In the genomic region with DNA sequence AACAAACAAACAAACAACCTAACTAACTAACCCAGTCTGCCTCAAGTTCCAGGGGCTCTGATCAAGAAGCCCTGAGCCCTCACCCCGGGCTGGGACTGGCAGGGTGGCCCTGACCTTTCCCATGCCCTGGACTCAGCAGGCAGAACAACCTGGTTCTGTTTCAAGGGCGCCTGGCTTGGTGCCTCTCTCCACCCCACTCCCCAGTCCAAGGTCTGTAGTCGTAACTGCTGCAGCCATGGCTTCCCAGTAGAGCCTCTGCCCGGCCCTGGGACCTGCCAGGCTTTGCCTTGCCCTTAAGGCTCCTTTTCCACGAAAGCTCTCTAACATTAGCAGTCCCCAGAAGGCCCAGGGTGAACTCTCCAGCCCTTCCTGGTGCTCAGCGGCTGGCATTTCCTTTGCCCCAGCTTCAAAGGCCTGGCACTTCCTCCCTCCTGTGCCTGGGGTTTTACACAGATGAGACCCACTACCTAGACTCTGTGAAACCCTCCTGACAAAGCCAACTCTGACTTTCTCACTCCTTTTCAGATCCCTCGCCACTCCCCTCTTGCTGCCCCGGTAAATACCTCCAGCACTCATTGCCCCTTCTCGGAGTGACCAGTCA, we compare ENCODE assay signal across 11 mouse cellular contexts. TPM values are rescaled to one million over a fixed set of nuclear protein-coding genes. Genes with fewer than 3 reads are reported as not detected.
DNase-seq lines count a peak whose midpoint lies in the region; ATAC-seq lines count a peak whose summit lies in the region.
"Had no signal": no experiment of that assay in that cellular context is flagged by ENCODE, and none has a peak within 500 bp of the region (broad histone marks: within the 10 kb centered on the region; RNA-seq: fewer than 3 reads in every experiment).

No protein-coding gene starts in this region.

- H3K9ac ChIP-seq in forebrain, embryonic 11.5 days (ENCODE audit: low read length) = no peak overlapping the region
- no peak overlapping the region for H3K9ac ChIP-seq in midbrain, embryonic 11.5 days (ENCODE audit: low read length)
- H3K9ac ChIP-seq: heart, embryonic 13.5 days; lung, embryonic 15.5 days had no signal

- no peaks in the 10 kb centered on the region for H3K4me1 ChIP-seq in forebrain, embryonic 11.5 days (replicated peaks; ENCODE audit: control insufficient read depth, insufficient read depth, low read length)
- no peaks in the 10 kb centered on the region for H3K4me1 ChIP-seq in midbrain, embryonic 11.5 days (ENCODE audit: control insufficient read depth, insufficient read depth, low read length)

- no peak overlapping the region for H3K4me2 ChIP-seq in forebrain, embryonic 11.5 days (ENCODE audit: low read depth, low read length, severe bottlenecking)
- H3K4me2 ChIP-seq in midbrain, embryonic 11.5 days = no peak overlapping the region
- H3K4me2 ChIP-seq: heart, embryonic 13.5 days; lung, embryonic 15.5 days had no signal

- no peaks in the 10 kb centered on the region for H3K36me3 ChIP-seq in forebrain, embryonic 11.5 days (ENCODE audit: control insufficient read depth, insufficient read depth, low read length)
- H3K36me3 ChIP-seq in midbrain, embryonic 11.5 days (ENCODE audit: control insufficient read depth, insufficient read depth, low read length) = no peaks in the 10 kb centered on the region
- H3K36me3 ChIP-seq: lung, embryonic 15.5 days had no signal

- WGBS in forebrain, embryonic 11.5 days = 56% methylated on average over 9 of the region's 9 CpGs
- 47% methylated on average over 9 of the region's 9 CpGs for WGBS in midbrain, embryonic 11.5 days

- DNase-seq in heart, adult 11 months = peak; percentile 94
- no peak for DNase-seq in heart, postnatal 14 days
- DNase-seq in ovary, adult 18-20 months (ENCODE audit: low spot score) = peak; percentile 85
- DNase-seq in ovary, postnatal 10 days (ENCODE audit: low spot score) = no peak
- DNase-seq in kidney, postnatal 4 days = peak; percentile 24 to 56
- no peak for DNase-seq in left cerebral cortex, postnatal 25 days (ENCODE audit: low spot score in 2 of 2)
- no peak for DNase-seq in forebrain, embryonic 11.5 days (ENCODE audit: low spot score)
- DNase-seq in midbrain, embryonic 11.5 days (ENCODE audit: low spot score, missing footprints) = no peak
- DNase-seq: cerebellum, adult 2 months had no signal

- intact Hi-C loops in heart, postnatal 14 days (cut with DNase I) = no loop called here
- intact Hi-C loops in left cerebral cortex, postnatal 25 days (cut with DNase I) = no loop called here

- no peaks in the 10 kb centered on the region for H3K9me3 ChIP-seq in forebrain, embryonic 11.5 days (ENCODE audit: control insufficient read depth, low read length)
- no peaks in the 10 kb centered on the region for H3K9me3 ChIP-seq in midbrain, embryonic 11.5 days (ENCODE audit: control insufficient read depth, low read length)
- H3K9me3 ChIP-seq: heart, embryonic 13.5 days; lung, embryonic 15.5 days had no signal

- H3K4me3 ChIP-seq in forebrain, embryonic 11.5 days (ENCODE audit: low read depth, low read length) = no peak overlapping the region
- no peak overlapping the region for H3K4me3 ChIP-seq in midbrain, embryonic 11.5 days (ENCODE audit: low read depth, low read length)
- H3K4me3 ChIP-seq: heart, embryonic 13.5 days; lung, embryonic 15.5 days had no signal

- H3K27ac ChIP-seq in forebrain, embryonic 11.5 days (ENCODE audit: low read depth, low read length) = no peak overlapping the region
- H3K27ac ChIP-seq in midbrain, embryonic 11.5 days (ENCODE audit: low read depth, low read length) = no peak overlapping the region
- H3K27ac ChIP-seq: heart, embryonic 13.5 days; lung, embryonic 15.5 days had no signal

- H3K27me3 ChIP-seq in forebrain, embryonic 11.5 days (ENCODE audit: control insufficient read depth, insufficient read depth, low read length) = no peaks in the 10 kb centered on the region
- no peaks in the 10 kb centered on the region for H3K27me3 ChIP-seq in midbrain, embryonic 11.5 days (ENCODE audit: control insufficient read depth, insufficient read depth, low read length)
- H3K27me3 ChIP-seq: heart, embryonic 13.5 days; lung, embryonic 15.5 days had no signal

- ATAC-seq in forebrain, embryonic 11.5 days (replicated peaks; ENCODE audit: low FRiP score) = no peak
- ATAC-seq in midbrain, embryonic 11.5 days (ENCODE audit: low FRiP score) = no peak

RNA-seq across cellular contexts. Expression of gene Ece1, which starts 6.2 kb away (rescaled TPM):
- 100 to 1,000 TPM in 1 of 2 experiments, 10 to 100 TPM in 1; 94.5 to 117 TPM for total RNA-seq in heart, postnatal 14 days (2021)
- 10 to 100 TPM; 70.5 to 72.2 TPM for total RNA-seq in left cerebral cortex, postnatal 25 days (2021)
- 35.0 and 35.2 TPM in 2 replicates for polyA plus RNA-seq in forebrain, embryonic 11.5 days (2014; fragmentation: Nextera tagmentation; extraction: Ambion mirVana)
- polyA plus RNA-seq in midbrain, embryonic 11.5 days (2014; fragmentation: Nextera tagmentation; extraction: Ambion mirVana) = 26.6 and 27.5 TPM in 2 replicates

RNA-seq across cellular contexts. Expression of gene Alpl, which starts 59.7 kb away (rescaled TPM):
- 10 to 100 TPM; 51.5 to 72.3 TPM for total RNA-seq in heart, postnatal 14 days (2021)
- total RNA-seq in left cerebral cortex, postnatal 25 days (2021) = 1 to 10 TPM; 7.1 to 7.8 TPM
- 16.1 and 18.1 TPM in 2 replicates for polyA plus RNA-seq in forebrain, embryonic 11.5 days (2014; fragmentation: Nextera tagmentation; extraction: Ambion mirVana)
- 23.7 and 24.5 TPM in 2 replicates for polyA plus RNA-seq in midbrain, embryonic 11.5 days (2014; fragmentation: Nextera tagmentation; extraction: Ambion mirVana)

Comparison
In these comparisons a context has a peak if more than half of its experiments do, and no peak if none do; other contexts are left out.
1. DNase-seq: peak in heart, adult 11 months (single experiment), ovary, adult 18-20 months (single experiment) and kidney, postnatal 4 days (2 of 2); none in heart, postnatal 14 days (0 of 2), ovary, postnatal 10 days (single experiment), left cerebral cortex, postnatal 25 days (0 of 2), forebrain, embryonic 11.5 days (single experiment) and midbrain, embryonic 11.5 days (single experiment).
2. RNA of gene Alpl, which starts 59.7 kb away (total RNA-seq): 51.5 to 72.3 TPM in heart, postnatal 14 days; 7.1 to 7.8 TPM in left cerebral cortex, postnatal 25 days; every median in the first group is over 4 times any median in the second.